9 mouse cellular contexts compared by ENCODE assay signal in genomic region chr19:17163511-17163953, GRCm38 (mm10).
DNase-seq lines count a peak whose midpoint lies in the region; ATAC-seq and TF ChIP-seq lines count a peak whose summit lies in the region.
"Had no signal": no experiment of that assay in that cellular context is flagged by ENCODE, and none has a peak within 500 bp of the region (broad histone marks: within the 10 kb centered on the region; RNA-seq: fewer than 3 reads in every experiment).

No protein-coding gene starts in this region.

- no peaks in the 10 kb centered on the region for H3K4me1 ChIP-seq in forebrain, embryonic 13.5 days
- H3K4me1 ChIP-seq in hindbrain, embryonic 14.5 days (replicated peaks; ENCODE audit: control insufficient read depth, insufficient read depth, low read length): no peaks in the 10 kb centered on the region
- peaks cover 6% of the 10 kb centered on the region; the same call in 1 of the 2 replicates for H3K4me1 ChIP-seq in limb, embryonic 14.5 days (ENCODE audit: control insufficient read depth, insufficient read depth, low read length)
- H3K4me1 ChIP-seq in midbrain, embryonic 13.5 days (replicated peaks): 0 out of 2 replicates have a peak, but pooled peaks cover 3% of the 10 kb centered on the region
- H3K4me1 ChIP-seq in stomach, postnatal 0 days (replicated peaks; ENCODE audit: control insufficient read depth, insufficient read depth): no peaks in the 10 kb centered on the region

- no peaks in the 10 kb centered on the region for H3K27me3 ChIP-seq in forebrain, embryonic 13.5 days
- H3K27me3 ChIP-seq in hindbrain, embryonic 14.5 days (ENCODE audit: control insufficient read depth, insufficient read depth, low read length): no peaks in the 10 kb centered on the region
- no peaks in the 10 kb centered on the region for H3K27me3 ChIP-seq in limb, embryonic 14.5 days (ENCODE audit: control insufficient read depth, insufficient read depth, low read length)
- no peaks in the 10 kb centered on the region for H3K27me3 ChIP-seq in midbrain, embryonic 13.5 days
- no peaks in the 10 kb centered on the region for H3K27me3 ChIP-seq in stomach, postnatal 0 days (ENCODE audit: control insufficient read depth, insufficient read depth, low read length)

- TF ChIP-seq EP300 in stomach, postnatal 0 days (optimal IDR thresholded peaks at IDR 0.05): no peak

- peak; percentile 29 to 38 for DNase-seq in cerebellum, postnatal 14 days
- DNase-seq in cerebellum, postnatal 36 days: no peak
- DNase-seq in adrenal gland, postnatal 14 days: peak; percentile 70
- DNase-seq in hindbrain, embryonic 14.5 days (ENCODE audit: low spot score): peak; percentile 34
- DNase-seq in limb, embryonic 14.5 days (ENCODE audit: low spot score): peak; percentile 84
- DNase-seq in stomach, postnatal 0 days (ENCODE audit: low spot score): peak; percentile 61

- TF ChIP-seq CTCF in stomach, postnatal 0 days (IDR thresholded peaks at IDR 0.05; ENCODE audit: low read depth): peak; percentile 84

- no peak overlapping the region for H3K9ac ChIP-seq in forebrain, embryonic 13.5 days
- no peak overlapping the region for H3K9ac ChIP-seq in hindbrain, embryonic 14.5 days
- no peak overlapping the region for H3K9ac ChIP-seq in limb, embryonic 14.5 days (ENCODE audit: low read depth, low read length, severe bottlenecking)
- H3K9ac ChIP-seq in midbrain, embryonic 13.5 days (replicated peaks): no peak overlapping the region
- no peak overlapping the region for H3K9ac ChIP-seq in stomach, postnatal 0 days (ENCODE audit: low read length)

- no peak overlapping the region for H3K27ac ChIP-seq in forebrain, embryonic 13.5 days
- H3K27ac ChIP-seq in hindbrain, embryonic 14.5 days: no peak overlapping the region
- no peak overlapping the region for H3K27ac ChIP-seq in limb, embryonic 14.5 days (replicated peaks; ENCODE audit: low read depth, low read length)
- H3K27ac ChIP-seq in midbrain, embryonic 13.5 days: no peak overlapping the region
- no peak overlapping the region for H3K27ac ChIP-seq in stomach, postnatal 0 days (replicated peaks)

- no peak overlapping the region for H3K4me2 ChIP-seq in forebrain, embryonic 13.5 days
- peak overlapping the region; percentile 20 for H3K4me2 ChIP-seq in hindbrain, embryonic 14.5 days (replicated peaks)
- peak overlapping the region; percentile 31 for H3K4me2 ChIP-seq in limb, embryonic 14.5 days (replicated peaks; ENCODE audit: low read depth, low read length, severe bottlenecking)
- H3K4me2 ChIP-seq in midbrain, embryonic 13.5 days (replicated peaks): no peak overlapping the region
- H3K4me2 ChIP-seq in stomach, postnatal 0 days (replicated peaks; ENCODE audit: low read depth): 0 out of 2 replicates have a peak overlapping the region, but pooled peaks have one; percentile 11

- no peaks in the 10 kb centered on the region for H3K9me3 ChIP-seq in forebrain, embryonic 13.5 days (replicated peaks)
- no peaks in the 10 kb centered on the region for H3K9me3 ChIP-seq in hindbrain, embryonic 14.5 days (ENCODE audit: control insufficient read depth, low read length)
- no peaks in the 10 kb centered on the region for H3K9me3 ChIP-seq in limb, embryonic 14.5 days (ENCODE audit: control insufficient read depth, low read length)
- no peaks in the 10 kb centered on the region for H3K9me3 ChIP-seq in midbrain, embryonic 13.5 days
- H3K9me3 ChIP-seq in stomach, postnatal 0 days (ENCODE audit: control insufficient read depth, low read length): no peaks in the 10 kb centered on the region
- H3K9me3 ChIP-seq: G1E had no signal

- 23% methylated on average over 13 of the region's 13 CpGs for WGBS in forebrain, embryonic 13.5 days
- WGBS in hindbrain, embryonic 14.5 days: 19% methylated on average over 13 of the region's 13 CpGs
- 10% methylated on average over 13 of the region's 13 CpGs for WGBS in limb, embryonic 14.5 days
- WGBS in midbrain, embryonic 13.5 days: 17% methylated on average over 13 of the region's 13 CpGs
- 9% methylated on average over 13 of the region's 13 CpGs for WGBS in stomach, postnatal 0 days

- no peaks in the 10 kb centered on the region for H3K36me3 ChIP-seq in forebrain, embryonic 13.5 days (ENCODE audit: poor library complexity, severe bottlenecking)
- no peaks in the 10 kb centered on the region for H3K36me3 ChIP-seq in hindbrain, embryonic 14.5 days (replicated peaks; ENCODE audit: control insufficient read depth, insufficient read depth)
- H3K36me3 ChIP-seq in limb, embryonic 14.5 days (ENCODE audit: control insufficient read depth, insufficient read depth, low read length): no peaks in the 10 kb centered on the region
- H3K36me3 ChIP-seq in midbrain, embryonic 13.5 days: no peaks in the 10 kb centered on the region
- no peaks in the 10 kb centered on the region for H3K36me3 ChIP-seq in stomach, postnatal 0 days (ENCODE audit: control insufficient read depth, insufficient read depth, low read length)
- H3K36me3 ChIP-seq: G1E had no signal

- TF ChIP-seq POLR2A in limb, embryonic 14.5 days (IDR thresholded peaks at IDR 0.05; ENCODE audit: borderline replicate concordance, extremely low read depth, insufficient read depth, insufficient read length): no peak

- ATAC-seq in forebrain, embryonic 13.5 days: peak; percentile 81
- no peak for ATAC-seq in hindbrain, embryonic 14.5 days (ENCODE audit: low FRiP score)
- peak; percentile 82; the same call in 1 of the 2 replicates for ATAC-seq in limb, embryonic 14.5 days (ENCODE audit: low FRiP score, low read depth)
- peak; percentile 65 for ATAC-seq in midbrain, embryonic 13.5 days
- ATAC-seq in stomach, postnatal 0 days (ENCODE audit: low FRiP score, low TSS enrichment): peak; percentile 70; the same call in 1 of the 2 replicates

- no peak overlapping the region for H3K4me3 ChIP-seq in forebrain, embryonic 13.5 days
- H3K4me3 ChIP-seq in hindbrain, embryonic 14.5 days (replicated peaks; ENCODE audit: low read length): no peak overlapping the region
- no peak overlapping the region for H3K4me3 ChIP-seq in limb, embryonic 14.5 days (replicated peaks; ENCODE audit: low read length)
- no peak overlapping the region for H3K4me3 ChIP-seq in midbrain, embryonic 13.5 days (replicated peaks)
- H3K4me3 ChIP-seq in stomach, postnatal 0 days (ENCODE audit: low read depth, low read length): no peak overlapping the region

Comparison
In these comparisons a context has a peak if more than half of its experiments do, and no peak if none do; other contexts are left out.
1. DNase-seq: peak in cerebellum, postnatal 14 days (2 of 2), adrenal gland, postnatal 14 days (single experiment), hindbrain, embryonic 14.5 days (single experiment), limb, embryonic 14.5 days (single experiment) and stomach, postnatal 0 days (single experiment); none in cerebellum, postnatal 36 days (0 of 2).
2. H3K4me2 ChIP-seq: peak in hindbrain, embryonic 14.5 days (single experiment), limb, embryonic 14.5 days (single experiment) and stomach, postnatal 0 days (single experiment); none in forebrain, embryonic 13.5 days (single experiment) and midbrain, embryonic 13.5 days (single experiment).